Mouse (Mus musculus): ENCODE measurements at regions not wholly inside any gene's neighbourhood (a gene's known extent, or its start where the extent isn't known, plus 50 kb on each side); places are given as distances from the start of the nearest gene placed in this dataset.

GRCm38 (mm10) chr10:35175161-35175560 is 536.5 kb downstream of the Amd2 start:
- DNase-seq (ENCODE audit: low read depth, low spot score) = peak; percentile 69

- DNase-seq (ENCODE audit: low read depth, low spot score) = peak; percentile 58
Observed at GRCm38 (mm10) chr10:35156151-35156550, 555.5 kb downstream of the Amd2 start.

- DNase-seq (ENCODE audit: low read depth, low spot score) = peak; percentile 91
Observed at GRCm38 (mm10) chr10:35151309-35151708, 560.4 kb downstream of the Amd2 start.

GRCm38 (mm10) chr10:35150681-35151080 is 561.0 kb downstream of the Amd2 start:
- peak; percentile 66 for DNase-seq (ENCODE audit: low read depth, low spot score)

GRCm38 (mm10) chr10:35149336-35149735 is 562.4 kb downstream of the Amd2 start:
- peak; percentile 76 for DNase-seq (ENCODE audit: low read depth, low spot score)

GRCm38 (mm10) chr10:35131226-35131625 is 580.5 kb downstream of the Amd2 start:
- DNase-seq (ENCODE audit: low read depth, low spot score) = peak; percentile 81

Data from R1 (cell line).